Mouse (Mus musculus) layer of hippocampus, adult 18-20 months (tissue): Measurements from ENCODE around the gene Csf2rb. TPM values are rescaled to one million over a fixed set of nuclear protein-coding genes. Genes with fewer than 3 reads are reported as not detected.
"Not testable (repeated sequence)": the region's sequence is repeated elsewhere in the genome, so short reads cannot be mapped to it uniquely, and the experiment has no call there.

Experiments
- DNase-seq, 2 experiments: peaks; one replicate each; pipeline ENCODE4 v3.0.0; 2022; ENCODE audit warnings: low spot score in 2 of 2
- total RNA-seq, 2 experiments: library from RNA; stranded (reverse); gene quantifications; 2 replicates each; pipeline ENCODE4 v1.2.3; 2021

Gene Csf2rb
- total RNA-seq, 2 experiments from 2014 or later, result 0.84 to 0.97 TPM

- no peak for DNase-seq
Observed at GRCm38 (mm10) chr15:78326747-78327146, 1.2 kb downstream of the Csf2rb start.

GRCm38 (mm10) chr15:78327753-78328341 is 2.3 kb downstream of the Csf2rb start:
- not testable (repeated sequence) for DNase-seq

GRCm38 (mm10) chr15:78328520-78329097 is 3.1 kb downstream of the Csf2rb start:
- no peak for DNase-seq

DNA sequence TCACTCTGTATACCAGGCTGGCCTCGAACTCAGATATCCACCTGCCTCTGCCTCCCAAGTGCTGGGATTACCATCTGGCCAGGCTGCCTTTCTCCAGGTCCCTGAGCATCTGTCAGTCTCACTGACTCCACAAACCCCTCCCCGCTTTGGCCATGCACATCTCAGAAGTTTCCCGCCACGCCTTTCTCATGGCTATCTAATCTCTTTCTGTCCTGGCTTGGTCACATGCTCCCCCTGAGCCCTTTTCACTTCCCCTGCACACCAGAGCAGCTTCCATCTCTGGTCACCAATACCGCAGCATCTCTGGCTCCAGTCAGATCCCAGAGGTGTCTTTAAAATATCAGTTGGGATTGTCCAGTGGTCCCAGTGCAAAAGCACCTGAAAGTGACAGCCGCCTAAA is 4.4 kb downstream of the Csf2rb start:
- DNase-seq, result not testable (repeated sequence)

- no peak for DNase-seq
Observed at GRCm38 (mm10) chr15:78330706-78331105, 5.2 kb downstream of the Csf2rb start.

DNA sequence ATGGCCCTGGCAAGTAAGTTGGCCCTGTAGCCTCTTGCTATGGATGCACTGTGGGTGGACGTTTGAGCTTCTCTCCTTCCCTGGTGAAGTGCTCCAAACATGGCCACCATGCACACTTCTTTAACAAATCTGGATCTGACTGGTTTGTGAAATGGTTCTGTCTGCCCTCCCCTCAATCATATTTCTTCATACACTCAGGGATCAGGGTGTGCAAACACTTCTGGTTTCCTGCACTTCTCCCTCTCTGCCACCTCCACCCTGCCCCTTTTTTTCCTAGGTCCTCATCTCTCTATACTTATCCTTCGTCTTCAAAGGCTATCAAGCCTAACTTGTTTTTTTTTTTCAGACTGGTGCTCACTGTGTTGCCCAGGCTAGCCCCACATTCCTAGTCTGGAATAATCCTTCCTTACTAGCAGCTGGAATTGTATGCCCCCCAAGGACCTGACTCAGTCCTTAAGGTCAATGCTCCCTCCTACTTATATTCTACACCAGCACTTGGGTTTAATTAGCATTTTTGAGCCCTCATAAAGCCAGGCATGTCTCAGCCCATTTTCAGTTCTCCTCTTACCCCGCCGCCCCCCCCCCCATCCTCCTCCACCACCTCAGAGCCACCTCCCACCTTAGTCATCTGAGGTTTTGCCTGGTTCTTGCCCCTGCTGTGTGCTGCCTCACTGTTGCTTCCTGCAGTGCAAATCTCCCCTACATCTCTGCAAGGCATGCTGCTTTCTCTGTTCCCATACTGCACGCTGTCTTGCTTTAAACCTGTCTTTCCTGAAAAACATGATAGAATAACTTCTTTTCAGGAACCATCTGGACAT is 6.2 kb downstream of the Csf2rb start:
- DNase-seq, result no peak

- no peak for DNase-seq
Observed at GRCm38 (mm10) chr15:78332981-78333380, 7.4 kb downstream of the Csf2rb start.

GRCm38 (mm10) chr15:78334380-78334779 is 8.8 kb downstream of the Csf2rb start:
- no peak for DNase-seq

DNA sequence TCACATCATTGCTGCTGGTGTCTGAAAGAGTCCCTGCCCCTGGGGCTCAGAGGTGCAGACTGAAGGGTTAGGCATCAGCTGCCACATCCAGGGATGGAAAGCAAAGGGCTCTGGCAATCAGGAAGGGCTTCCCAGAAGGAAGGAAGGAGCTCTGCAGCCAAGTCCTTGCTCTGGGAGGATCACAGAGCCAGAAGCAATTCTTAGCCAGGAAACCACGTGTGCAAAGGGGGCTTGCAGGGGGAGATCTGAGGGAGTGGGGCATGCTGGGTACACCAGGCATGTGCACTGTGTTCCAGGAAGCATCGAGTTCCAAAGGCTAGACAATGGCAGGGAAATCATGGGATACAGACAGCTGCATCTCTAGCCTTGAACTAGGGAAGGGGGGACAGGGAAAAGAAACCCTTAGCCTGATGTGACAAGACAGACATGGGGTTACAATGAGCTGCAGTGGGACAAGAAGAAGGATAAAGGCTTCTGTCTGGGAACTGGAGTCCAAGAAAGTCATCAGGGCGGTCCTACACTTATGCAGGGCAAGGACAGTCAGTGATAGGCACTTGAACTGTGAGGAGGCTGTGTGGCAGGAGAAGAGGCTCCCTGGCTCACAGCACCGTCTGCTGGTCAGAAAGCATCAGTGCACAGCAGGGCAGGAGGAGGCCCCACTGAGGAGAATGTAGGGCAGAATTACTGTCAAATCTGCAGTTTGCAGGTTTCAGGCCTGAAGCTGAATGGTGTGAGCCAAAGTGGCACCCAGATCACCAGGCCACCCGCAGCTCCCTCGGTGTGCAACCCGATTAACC is 14.3 kb downstream of the Csf2rb start:
- DNase-seq, result peak; percentile 58 to 68

GRCm38 (mm10) chr15:78340919-78341318 is 15.4 kb downstream of the Csf2rb start:
- DNase-seq, result not testable (repeated sequence)

- no peak for DNase-seq
Observed at GRCm38 (mm10) chr15:78343683-78344082, 18.1 kb downstream of the Csf2rb start.

- no peak for DNase-seq
Observed at GRCm38 (mm10) chr15:78344567-78344966, 19.0 kb downstream of the Csf2rb start.

DNA sequence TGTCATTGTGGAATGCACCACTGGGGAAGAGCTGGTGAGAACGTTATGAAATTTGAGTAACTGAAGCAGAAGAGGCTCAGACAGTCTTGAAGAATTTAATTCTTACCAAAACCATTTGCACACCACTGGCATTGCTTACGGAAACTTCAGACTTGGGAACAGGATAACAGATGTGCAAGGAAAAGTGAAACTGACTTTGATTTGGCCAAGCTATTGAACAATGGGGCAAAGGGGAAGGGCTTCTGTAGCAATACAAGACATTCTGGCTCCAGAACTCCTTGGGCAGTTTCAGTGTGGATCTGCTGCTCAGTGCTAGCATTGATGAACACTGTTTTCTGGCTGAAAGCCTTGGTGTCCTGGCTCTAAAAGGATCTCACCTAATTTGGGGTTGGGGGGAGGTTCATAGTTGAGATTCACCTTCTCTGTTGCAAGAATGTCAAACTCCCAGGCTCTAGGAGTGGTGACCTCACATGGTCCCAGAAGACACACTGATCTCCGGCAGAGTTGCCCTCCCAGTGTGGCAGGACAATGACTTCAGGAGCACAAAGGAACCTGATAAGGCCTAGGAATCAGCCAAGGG is 26.1 kb downstream of the Csf2rb start:
- no peak for DNase-seq

- DNase-seq, result peak in 1 of 2 experiments; percentile 81
Observed at GRCm38 (mm10) chr15:78354958-78355357, 29.4 kb downstream of the Csf2rb start.

DNA sequence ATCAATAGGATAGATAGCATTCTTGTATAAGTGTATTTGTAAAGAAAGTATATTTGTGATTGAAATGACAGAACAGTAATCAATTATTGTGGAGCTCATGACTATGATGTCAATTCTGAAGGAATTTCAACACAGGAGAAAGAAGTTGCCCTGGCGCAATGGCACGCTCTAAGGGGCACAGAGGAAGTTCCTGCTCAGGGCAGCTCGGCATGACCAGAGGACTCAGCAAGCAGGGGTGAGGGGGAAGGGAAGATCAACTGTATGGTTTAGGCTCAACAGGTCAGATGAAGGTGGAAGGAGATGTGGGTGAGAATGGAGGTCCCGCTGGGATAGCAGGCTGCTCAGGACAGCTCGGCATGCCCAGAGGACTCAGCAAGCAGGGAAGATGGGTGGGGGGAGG is 30.0 kb downstream of the Csf2rb start:
- DNase-seq, result no peak

GRCm38 (mm10) chr15:78365916-78366315 is 40.4 kb downstream of the Csf2rb start:
- DNase-seq, result no peak

GRCm38 (mm10) chr15:78366875-78367274 is 41.3 kb downstream of the Csf2rb start:
- DNase-seq, result peak in 1 of 2 experiments; percentile 27

DNA sequence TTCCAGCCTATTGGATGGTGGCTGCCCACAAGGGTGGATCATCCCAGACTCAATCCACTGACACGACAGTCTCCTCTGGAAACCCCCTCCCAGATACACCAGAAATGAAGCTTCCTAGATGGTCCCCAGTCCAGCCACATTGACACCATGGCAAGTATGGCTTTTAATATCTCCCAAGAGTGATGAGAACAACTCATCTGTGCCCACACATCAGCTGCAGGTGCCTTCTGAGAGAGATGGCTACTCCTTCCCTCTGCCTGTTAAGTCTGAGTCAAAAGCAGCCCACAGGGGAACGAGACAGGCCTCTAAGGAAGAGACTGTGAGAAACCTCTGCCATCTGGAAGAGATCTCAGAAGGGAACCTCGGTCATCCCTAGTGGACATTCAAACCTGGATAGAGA is 42.3 kb downstream of the Csf2rb start:
- no peak for DNase-seq

GRCm38 (mm10) chr15:78368926-78369346 is 43.4 kb downstream of the Csf2rb start:
- DNase-seq, result peak in 1 of 2 experiments; percentile 49

DNA sequence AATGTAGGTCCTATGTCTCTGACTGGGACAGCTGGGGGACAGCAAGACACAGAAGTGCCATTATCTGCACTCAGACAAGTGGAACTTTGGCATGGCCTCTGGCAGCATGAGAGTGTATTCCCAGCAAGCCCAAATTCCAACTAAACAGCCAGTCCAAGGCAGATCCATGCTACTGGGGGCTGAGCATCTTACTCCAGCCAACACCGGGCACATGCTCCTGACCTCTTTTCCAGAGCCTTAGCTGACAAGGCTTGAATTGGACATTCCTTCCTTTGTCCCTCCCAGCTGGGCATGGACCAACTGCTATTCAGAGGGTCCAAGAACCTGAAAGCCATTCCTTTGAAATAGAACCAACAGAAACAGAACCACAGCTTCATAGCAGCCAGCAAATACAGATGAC is 44.1 kb downstream of the Csf2rb start:
- peak in 1 of 2 experiments; percentile 40 for DNase-seq

DNA sequence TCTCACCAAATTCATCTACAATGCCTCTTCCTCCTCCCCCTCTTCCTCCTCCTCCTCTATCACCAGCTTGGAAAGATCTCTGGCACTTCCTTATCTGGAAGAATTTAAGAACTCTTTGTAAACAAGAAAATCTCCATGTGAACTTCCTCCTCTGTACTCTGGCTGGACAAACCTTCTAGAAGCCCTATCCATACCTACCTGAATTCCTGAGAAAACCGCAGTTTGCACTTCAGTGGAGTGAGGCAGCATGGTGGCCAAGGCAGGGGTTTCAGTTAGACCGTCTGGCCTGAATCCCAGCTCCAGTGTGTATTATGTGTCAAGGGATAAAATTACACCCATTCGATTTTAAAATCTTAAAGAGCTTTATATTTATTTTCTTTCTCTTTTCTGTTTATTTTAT is 47.2 kb downstream of the Csf2rb start:
- DNase-seq, result no peak
